Mouse (Mus musculus): ENCODE data around the gene Csnk2a1. TPM values are rescaled to one million over a fixed set of nuclear protein-coding genes. Genes with fewer than 3 reads are reported as not detected.
A peak's percentile ranks its signal among the peaks of the same experiment; 100 is the strongest.

The Csnk2a1 gene
- polyA plus RNA-seq, 1 experiment from 2014 or later = 74.7 TPM

DNA sequence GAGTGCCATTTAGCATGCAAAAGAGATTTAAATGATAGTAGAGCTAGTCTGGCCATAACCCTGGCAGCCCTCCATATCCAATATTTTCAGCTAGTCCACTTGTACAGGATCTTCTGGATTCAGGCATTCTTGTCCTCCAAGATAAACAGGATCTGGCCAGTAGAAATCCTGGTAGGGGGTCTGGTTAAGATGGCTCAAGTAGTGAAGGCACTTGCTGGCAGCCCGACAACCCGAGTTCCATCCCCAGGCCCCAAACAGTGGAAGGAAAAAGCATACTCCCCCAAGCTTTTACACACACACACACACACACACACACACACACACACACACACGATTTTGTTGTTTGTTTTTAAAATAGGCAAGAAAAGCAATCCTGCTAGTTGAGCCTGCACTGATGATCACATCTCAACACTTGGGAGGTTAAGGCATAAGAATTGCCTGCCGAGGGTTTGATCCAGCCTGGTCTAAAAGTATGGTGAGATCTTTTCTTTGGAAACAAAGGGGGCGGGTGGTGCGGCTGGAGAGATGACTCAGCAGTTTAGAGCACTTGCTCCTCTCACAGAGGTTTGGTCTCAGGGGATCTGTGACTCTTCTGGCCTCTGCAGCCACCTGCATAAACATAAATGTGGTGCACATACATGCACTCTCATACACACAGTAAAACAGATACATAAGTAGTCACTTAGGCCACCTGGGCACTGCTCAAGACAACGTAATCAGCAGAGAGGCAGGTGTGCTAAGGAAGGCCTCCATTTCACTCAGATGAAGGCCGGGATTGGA is 2.9 kb upstream of the Csnk2a1 start:
- H3K4me3 ChIP-seq (ENCODE audit: low read depth, low read length) = no peak overlapping the region
- H3K36me3 ChIP-seq (ENCODE audit: control insufficient read depth, insufficient read depth) = no peaks in the 10 kb centered on the region
- 78% methylated on average over 8 of the region's 8 CpGs for WGBS
- no peak overlapping the region for H3K9ac ChIP-seq (ENCODE audit: low read depth, low read length)
- no peak overlapping the region for H3K4me2 ChIP-seq (replicated peaks; ENCODE audit: low read depth)
- H3K9me3 ChIP-seq (ENCODE audit: control insufficient read depth) = no peaks in the 10 kb centered on the region
- no peak for TF ChIP-seq CTCF (IDR thresholded peaks at IDR 0.05; ENCODE audit: low read depth)
- H3K27ac ChIP-seq (ENCODE audit: low read depth, low read length) = no peak overlapping the region
- H3K4me1 ChIP-seq (replicated peaks; ENCODE audit: control insufficient read depth, insufficient read depth, low read length) = peaks cover 8% of the 10 kb centered on the region; the same call in 1 of the 2 replicates
- H3K27me3 ChIP-seq (replicated peaks; ENCODE audit: control insufficient read depth, insufficient read depth, low read length) = no peaks in the 10 kb centered on the region
- no peak for ATAC-seq

DNA sequence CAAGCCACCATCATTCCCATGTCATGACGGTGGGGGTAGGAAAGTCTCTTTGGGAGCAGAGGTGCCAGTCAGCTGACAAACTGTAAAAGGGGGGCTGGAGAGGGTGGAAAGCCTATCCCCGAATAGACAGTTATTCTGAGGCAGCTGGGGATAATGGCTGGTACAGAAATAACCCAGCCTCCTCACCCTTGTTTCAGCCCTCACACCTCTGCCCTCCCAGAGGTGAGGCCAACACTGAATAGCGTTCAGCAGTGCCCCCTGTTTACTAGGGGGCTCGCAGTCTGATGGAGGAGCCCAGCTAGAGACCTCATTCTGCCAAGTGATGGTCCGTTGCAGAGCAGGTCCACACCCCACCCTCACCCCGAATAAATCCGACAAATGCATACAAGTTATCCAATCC is 1.1 kb upstream of the Csnk2a1 start:
- no peaks in the 10 kb centered on the region for H3K9me3 ChIP-seq (ENCODE audit: control insufficient read depth)
- H3K27ac ChIP-seq (ENCODE audit: low read depth, low read length) = no peak overlapping the region
- H3K27me3 ChIP-seq (replicated peaks; ENCODE audit: control insufficient read depth, insufficient read depth, low read length) = no peaks in the 10 kb centered on the region
- 76% methylated on average over 7 of the region's 7 CpGs for whole genome bisulfite sequencing
- no peak for ATAC-seq
- H3K4me2 ChIP-seq (replicated peaks; ENCODE audit: low read depth) = no peak overlapping the region
- H3K36me3 ChIP-seq (ENCODE audit: control insufficient read depth, insufficient read depth) = 0 out of 2 replicates have a peak, but pooled peaks cover 5% of the 10 kb centered on the region
- H3K4me1 ChIP-seq (replicated peaks; ENCODE audit: control insufficient read depth, insufficient read depth, low read length) = peaks cover 10% of the 10 kb centered on the region; the same call in 1 of the 2 replicates
- no peak overlapping the region for H3K9ac ChIP-seq (ENCODE audit: low read depth, low read length)
- no peak overlapping the region for H3K4me3 ChIP-seq (ENCODE audit: low read depth, low read length)
- no peak for TF ChIP-seq CTCF (IDR thresholded peaks at IDR 0.05; ENCODE audit: low read depth)

DNA sequence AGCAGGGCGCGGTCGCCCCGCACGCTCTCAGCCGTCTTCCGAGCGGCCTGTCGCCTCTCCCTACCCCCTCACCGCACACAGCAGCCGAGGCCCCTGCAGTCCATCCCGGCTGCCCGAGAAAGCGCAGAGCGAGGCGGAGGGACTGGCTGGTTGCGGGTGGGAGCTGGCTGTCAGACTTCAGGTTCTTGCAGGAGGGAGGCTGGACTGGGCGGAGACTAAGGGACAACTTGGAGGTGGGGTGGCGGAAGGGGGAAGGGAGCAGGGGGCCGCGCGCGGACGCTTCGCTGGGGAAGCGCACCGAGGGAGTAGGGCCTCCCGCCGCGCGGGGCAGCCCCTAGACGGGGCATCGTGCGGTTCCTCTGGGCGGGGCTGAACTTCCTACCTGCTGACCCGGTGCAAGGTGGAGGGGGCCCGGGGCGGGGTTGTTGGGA is 427 bp downstream of the Csnk2a1 start:
- peak overlapping the region; percentile 89 for H3K9ac ChIP-seq (ENCODE audit: low read depth, low read length)
- H3K36me3 ChIP-seq (ENCODE audit: control insufficient read depth, insufficient read depth) = 0 out of 2 replicates have a peak, but pooled peaks cover 5% of the 10 kb centered on the region
- H3K4me2 ChIP-seq (replicated peaks; ENCODE audit: low read depth) = peak overlapping the region; percentile 68
- TF ChIP-seq CTCF (IDR thresholded peaks at IDR 0.05; ENCODE audit: low read depth) = no peak
- no peaks in the 10 kb centered on the region for H3K9me3 ChIP-seq (ENCODE audit: control insufficient read depth)
- peaks cover 10% of the 10 kb centered on the region; the same call in 1 of the 2 replicates for H3K4me1 ChIP-seq (replicated peaks; ENCODE audit: control insufficient read depth, insufficient read depth, low read length)
- peak overlapping the region; percentile 99 for H3K27ac ChIP-seq (ENCODE audit: low read depth, low read length)
- no peaks in the 10 kb centered on the region for H3K27me3 ChIP-seq (replicated peaks; ENCODE audit: control insufficient read depth, insufficient read depth, low read length)
- H3K4me3 ChIP-seq (ENCODE audit: low read depth, low read length) = peak overlapping the region; percentile 96
- ATAC-seq = peak; percentile 75
- WGBS = under 1% methylated on average over 38 of the region's 38 CpGs

DNA sequence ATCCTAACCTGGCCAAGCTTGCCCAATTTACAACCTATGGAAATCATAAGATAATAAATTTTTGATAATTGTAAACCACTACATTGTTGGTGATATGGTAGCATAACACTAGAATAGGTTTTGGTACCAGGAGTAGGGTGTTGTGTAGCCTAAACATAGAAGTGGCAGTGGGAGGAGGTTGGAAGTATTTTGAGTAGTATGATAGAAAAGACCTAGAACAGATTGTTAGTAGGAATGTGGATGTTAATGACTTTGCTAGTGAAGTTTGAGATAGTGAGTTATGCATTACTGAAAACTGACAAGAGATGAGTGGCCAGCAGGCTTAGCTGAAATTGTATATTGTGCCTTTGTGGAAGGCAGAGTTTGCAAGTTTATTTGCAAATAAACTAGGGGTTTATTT is 3.4 kb downstream of the Csnk2a1 start:
- no peak overlapping the region for H3K4me2 ChIP-seq (replicated peaks; ENCODE audit: low read depth)
- no peaks in the 10 kb centered on the region for H3K27me3 ChIP-seq (replicated peaks; ENCODE audit: control insufficient read depth, insufficient read depth, low read length)
- H3K36me3 ChIP-seq (ENCODE audit: control insufficient read depth, insufficient read depth) = 0 out of 2 replicates have a peak, but pooled peaks cover 5% of the 10 kb centered on the region
- no peaks in the 10 kb centered on the region for H3K9me3 ChIP-seq (ENCODE audit: control insufficient read depth)
- no peak for TF ChIP-seq CTCF (IDR thresholded peaks at IDR 0.05; ENCODE audit: low read depth)
- H3K4me3 ChIP-seq (ENCODE audit: low read depth, low read length) = no peak overlapping the region
- H3K9ac ChIP-seq (ENCODE audit: low read depth, low read length) = no peak overlapping the region
- no peak for ATAC-seq
- H3K27ac ChIP-seq (ENCODE audit: low read depth, low read length) = no peak overlapping the region
- peaks cover 10% of the 10 kb centered on the region; the same call in 1 of the 2 replicates for H3K4me1 ChIP-seq (replicated peaks; ENCODE audit: control insufficient read depth, insufficient read depth, low read length)

DNA sequence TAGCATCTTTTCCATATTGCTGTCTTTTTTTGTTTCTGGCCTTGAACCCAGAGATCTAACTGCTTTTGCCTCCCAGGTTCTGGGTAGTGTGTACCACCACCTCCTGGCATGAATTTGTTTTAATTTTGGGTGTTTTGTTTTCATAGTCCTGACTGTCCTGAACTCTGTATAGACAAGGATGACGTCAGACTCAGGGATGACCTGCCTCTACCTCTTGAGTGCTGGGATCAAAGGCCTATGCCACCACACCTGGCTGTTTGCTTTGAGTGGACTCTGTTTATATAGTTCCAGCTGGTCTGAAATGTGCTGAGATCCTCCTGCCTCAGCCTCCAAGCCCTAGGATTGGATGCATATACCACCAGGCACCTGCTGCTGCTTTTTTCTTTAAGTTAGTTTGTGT is 11.3 kb downstream of the Csnk2a1 start:
- no peaks in the 10 kb centered on the region for H3K9me3 ChIP-seq (ENCODE audit: control insufficient read depth)
- H3K9ac ChIP-seq (ENCODE audit: low read depth, low read length) = no peak overlapping the region
- H3K27me3 ChIP-seq (replicated peaks; ENCODE audit: control insufficient read depth, insufficient read depth, low read length) = no peaks in the 10 kb centered on the region
- TF ChIP-seq CTCF (IDR thresholded peaks at IDR 0.05; ENCODE audit: low read depth) = no peak
- no peak overlapping the region for H3K27ac ChIP-seq (ENCODE audit: low read depth, low read length)
- H3K4me1 ChIP-seq (replicated peaks; ENCODE audit: control insufficient read depth, insufficient read depth, low read length) = 0 out of 2 replicates have a peak, but pooled peaks cover 2% of the 10 kb centered on the region
- WGBS = 49% methylated on average over 1 of the region's 1 CpGs
- H3K4me2 ChIP-seq (replicated peaks; ENCODE audit: low read depth) = no peak overlapping the region
- ATAC-seq = 0 out of 2 replicates have a peak, but pooled peaks have one; percentile 36
- H3K4me3 ChIP-seq (ENCODE audit: low read depth, low read length) = no peak overlapping the region
- H3K36me3 ChIP-seq (ENCODE audit: control insufficient read depth, insufficient read depth) = peaks cover 6% of the 10 kb centered on the region; the same call in 1 of the 2 replicates

DNA sequence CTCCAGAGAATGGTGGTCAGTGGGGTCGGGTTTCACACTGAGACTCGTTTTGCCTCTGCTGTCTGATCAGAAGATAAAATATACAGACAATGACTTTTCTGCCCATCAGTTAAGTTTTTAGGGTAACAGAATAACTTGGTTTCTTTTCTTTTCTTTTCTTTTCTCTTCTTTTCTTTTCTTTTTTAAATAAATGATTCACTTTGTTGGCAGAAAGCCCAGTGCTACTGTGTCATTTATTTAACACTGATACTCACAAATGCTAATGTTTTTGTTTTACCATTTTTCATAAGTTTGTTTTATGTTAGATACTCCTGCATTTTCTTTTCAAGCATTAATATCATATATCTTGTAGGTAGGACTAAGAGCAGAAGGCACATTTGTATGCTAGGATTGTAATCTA is 13.9 kb downstream of the Csnk2a1 start:
- no peaks in the 10 kb centered on the region for H3K27me3 ChIP-seq (replicated peaks; ENCODE audit: control insufficient read depth, insufficient read depth, low read length)
- TF ChIP-seq CTCF (IDR thresholded peaks at IDR 0.05; ENCODE audit: low read depth) = no peak
- no peaks in the 10 kb centered on the region for H3K9me3 ChIP-seq (ENCODE audit: control insufficient read depth)
- no peak for ATAC-seq
- 26% methylated on average over 2 of the region's 2 CpGs for WGBS
- H3K4me1 ChIP-seq (replicated peaks; ENCODE audit: control insufficient read depth, insufficient read depth, low read length) = 0 out of 2 replicates have a peak, but pooled peaks cover 2% of the 10 kb centered on the region
- H3K9ac ChIP-seq (ENCODE audit: low read depth, low read length) = no peak overlapping the region
- H3K36me3 ChIP-seq (ENCODE audit: control insufficient read depth, insufficient read depth) = peaks cover 6% of the 10 kb centered on the region; the same call in 1 of the 2 replicates
- H3K27ac ChIP-seq (ENCODE audit: low read depth, low read length) = no peak overlapping the region
- H3K4me3 ChIP-seq (ENCODE audit: low read depth, low read length) = no peak overlapping the region
- no peak overlapping the region for H3K4me2 ChIP-seq (replicated peaks; ENCODE audit: low read depth)

All from intestine, postnatal 0 days (tissue).